Mouse (Mus musculus) layer of hippocampus, adult 11-12 months (tissue): ENCODE data around the gene Il31ra.
A peak's percentile ranks its signal among the peaks of the same experiment; 100 is the strongest.
"Not testable (repeated sequence)": the region's sequence is repeated elsewhere in the genome, so short reads cannot be mapped to it uniquely, and the experiment has no call there.

ENCODE experiments used
- DNase-seq: peaks from one replicate; pipeline ENCODE4 v3.0.0; 2022; ENCODE audit warnings: low spot score

Gene Il31ra

GRCm38 (mm10) chr13:112594260-112594659 lies at the start of gene Il31ra:
TSS of gene Il31ra (minus strand) at chr13:112594360.
- DNase-seq, result not testable (repeated sequence)

- no peak for DNase-seq
Observed at GRCm38 (mm10) chr13:112642897-112643296, 48.7 kb upstream of the Il31ra start.

- no peak for DNase-seq
Observed at GRCm38 (mm10) chr13:112639111-112639510, 45.0 kb upstream of the Il31ra start.

GRCm38 (mm10) chr13:112636498-112636897 lies 42.3 kb upstream of the Il31ra start:
- no peak for DNase-seq

GRCm38 (mm10) chr13:112635174-112635837 lies 41.1 kb upstream of the Il31ra start:
- no peak for DNase-seq

- DNase-seq, result no peak
Observed at GRCm38 (mm10) chr13:112625566-112625965, 31.4 kb upstream of the Il31ra start.

- no peak for DNase-seq
Observed at GRCm38 (mm10) chr13:112624622-112625021, 30.5 kb upstream of the Il31ra start.

GRCm38 (mm10) chr13:112623656-112624055 lies 29.5 kb upstream of the Il31ra start:
- DNase-seq, result no peak

- no peak for DNase-seq
Observed at GRCm38 (mm10) chr13:112621592-112621991, 27.4 kb upstream of the Il31ra start.

GRCm38 (mm10) chr13:112608606-112609005 lies 14.4 kb upstream of the Il31ra start:
- no peak for DNase-seq

- DNase-seq, result no peak
Observed at GRCm38 (mm10) chr13:112604411-112604810, 10.3 kb upstream of the Il31ra start.

- DNase-seq, result no peak
Observed at GRCm38 (mm10) chr13:112603839-112604238, 9.7 kb upstream of the Il31ra start.

- DNase-seq, result no peak
Observed at GRCm38 (mm10) chr13:112602607-112603006, 8.4 kb upstream of the Il31ra start.

GRCm38 (mm10) chr13:112590254-112590653 lies 3.9 kb downstream of the Il31ra start:
- no peak for DNase-seq

- DNase-seq, result no peak
Observed at GRCm38 (mm10) chr13:112589625-112590024, 4.5 kb downstream of the Il31ra start.

- DNase-seq, result no peak
Observed at GRCm38 (mm10) chr13:112584556-112585237, 9.5 kb downstream of the Il31ra start.

GRCm38 (mm10) chr13:112582291-112582690 lies 11.9 kb downstream of the Il31ra start:
- no peak for DNase-seq

- DNase-seq, result no peak
Observed at GRCm38 (mm10) chr13:112581796-112582195, 12.4 kb downstream of the Il31ra start.

GRCm38 (mm10) chr13:112580590-112581320 lies 13.4 kb downstream of the Il31ra start:
- no peak for DNase-seq

- peak; percentile 100 for DNase-seq
Observed at GRCm38 (mm10) chr13:112578041-112578440, 16.1 kb downstream of the Il31ra start.

GRCm38 (mm10) chr13:112573800-112574199 lies 20.4 kb downstream of the Il31ra start:
- DNase-seq, result no peak

GRCm38 (mm10) chr13:112570768-112571167 lies 23.4 kb downstream of the Il31ra start:
- no peak for DNase-seq

GRCm38 (mm10) chr13:112569606-112570005 lies 24.6 kb downstream of the Il31ra start:
- DNase-seq, result no peak
